Mouse (Mus musculus): ENCODE measurements around the gene Ssx2ip. TPM values are rescaled to one million over a fixed set of nuclear protein-coding genes. Genes with fewer than 3 reads are reported as not detected.

Gene Ssx2ip
- polyA plus RNA-seq, 1 experiment from 2014 or later: 31.0 TPM

- 37% methylated on average over 7 of the region's 7 CpGs for WGBS
- Histone ChIP-seq H3K27me3 (ENCODE audit: control insufficient read depth, insufficient read depth, low read length) (no peaks in the 10 kb centered on the region), H3K4me1 (ENCODE audit: control insufficient read depth, insufficient read depth, low read length) (0 out of 2 replicates have a peak, but pooled peaks cover 3% of the 10 kb centered on the region), H3K9ac (ENCODE audit: low read length) (no peak overlapping the region), H3K4me2 (no peak overlapping the region), H3K27ac (ENCODE audit: low read depth, low read length) (no peak overlapping the region), H3K36me3 (ENCODE audit: control insufficient read depth, insufficient read depth, low read length) (no peaks in the 10 kb centered on the region), H3K9me3 (ENCODE audit: control insufficient read depth, low read length) (no peaks in the 10 kb centered on the region), H3K4me3 (ENCODE audit: low read depth, low read length) (no peak overlapping the region)
- DNase-seq (ENCODE audit: low spot score, missing footprints) (no peak), ATAC-seq (ENCODE audit: low FRiP score) (0 out of 2 replicates have a peak, but pooled peaks have one; percentile 22)
Observed at GRCm38 (mm10) chr3:146393641-146394100, 10.8 kb upstream of the Ssx2ip start.

GRCm38 (mm10) chr3:146396256-146396655, 8.2 kb upstream of the Ssx2ip start:
- WGBS: 84% methylated on average over 6 of the region's 6 CpGs
- Histone ChIP-seq H3K27ac (ENCODE audit: low read depth, low read length) (no peak overlapping the region), H3K4me2 (no peak overlapping the region), H3K4me1 (ENCODE audit: control insufficient read depth, insufficient read depth, low read length) (0 out of 2 replicates have a peak, but pooled peaks cover 3% of the 10 kb centered on the region), H3K27me3 (ENCODE audit: control insufficient read depth, insufficient read depth, low read length) (no peaks in the 10 kb centered on the region), H3K36me3 (ENCODE audit: control insufficient read depth, insufficient read depth, low read length) (no peaks in the 10 kb centered on the region), H3K4me3 (ENCODE audit: low read depth, low read length) (no peak overlapping the region), H3K9me3 (ENCODE audit: control insufficient read depth, low read length) (no peaks in the 10 kb centered on the region), H3K9ac (ENCODE audit: low read length) (no peak overlapping the region)
- no peak for ATAC-seq (ENCODE audit: low FRiP score)
- no peak for DNase-seq (ENCODE audit: low spot score, missing footprints)

GRCm38 (mm10) chr3:146396934-146397333, 7.5 kb upstream of the Ssx2ip start:
- no peak for ATAC-seq (ENCODE audit: low FRiP score)
- no peaks in the 10 kb centered on the region for H3K27me3 ChIP-seq (ENCODE audit: control insufficient read depth, insufficient read depth, low read length)
- DNase-seq (ENCODE audit: low spot score, missing footprints): no peak
- no peak overlapping the region for H3K4me2 ChIP-seq
- 0 out of 2 replicates have a peak, but pooled peaks cover 3% of the 10 kb centered on the region for H3K4me1 ChIP-seq (ENCODE audit: control insufficient read depth, insufficient read depth, low read length)
- no peak overlapping the region for H3K4me3 ChIP-seq (ENCODE audit: low read depth, low read length)
- H3K9me3 ChIP-seq (ENCODE audit: control insufficient read depth, low read length): no peaks in the 10 kb centered on the region
- WGBS: 93% methylated on average over 1 of the region's 1 CpGs
- H3K9ac ChIP-seq (ENCODE audit: low read length): no peak overlapping the region
- no peak overlapping the region for H3K27ac ChIP-seq (ENCODE audit: low read depth, low read length)
- no peaks in the 10 kb centered on the region for H3K36me3 ChIP-seq (ENCODE audit: control insufficient read depth, insufficient read depth, low read length)

GRCm38 (mm10) chr3:146397847-146398246, 6.6 kb upstream of the Ssx2ip start:
- H3K9ac ChIP-seq (ENCODE audit: low read length): no peak overlapping the region
- WGBS: 91% methylated on average over 4 of the region's 4 CpGs
- no peaks in the 10 kb centered on the region for H3K27me3 ChIP-seq (ENCODE audit: control insufficient read depth, insufficient read depth, low read length)
- no peak for DNase-seq (ENCODE audit: low spot score, missing footprints)
- 0 out of 2 replicates have a peak, but pooled peaks cover 3% of the 10 kb centered on the region for H3K4me1 ChIP-seq (ENCODE audit: control insufficient read depth, insufficient read depth, low read length)
- H3K27ac ChIP-seq (ENCODE audit: low read depth, low read length): no peak overlapping the region
- ATAC-seq (ENCODE audit: low FRiP score): no peak
- H3K4me3 ChIP-seq (ENCODE audit: low read depth, low read length): no peak overlapping the region
- no peaks in the 10 kb centered on the region; the same call in 1 of the 2 replicates for H3K9me3 ChIP-seq (ENCODE audit: control insufficient read depth, low read length)
- H3K36me3 ChIP-seq (ENCODE audit: control insufficient read depth, insufficient read depth, low read length): no peaks in the 10 kb centered on the region
- H3K4me2 ChIP-seq: no peak overlapping the region

DNA sequence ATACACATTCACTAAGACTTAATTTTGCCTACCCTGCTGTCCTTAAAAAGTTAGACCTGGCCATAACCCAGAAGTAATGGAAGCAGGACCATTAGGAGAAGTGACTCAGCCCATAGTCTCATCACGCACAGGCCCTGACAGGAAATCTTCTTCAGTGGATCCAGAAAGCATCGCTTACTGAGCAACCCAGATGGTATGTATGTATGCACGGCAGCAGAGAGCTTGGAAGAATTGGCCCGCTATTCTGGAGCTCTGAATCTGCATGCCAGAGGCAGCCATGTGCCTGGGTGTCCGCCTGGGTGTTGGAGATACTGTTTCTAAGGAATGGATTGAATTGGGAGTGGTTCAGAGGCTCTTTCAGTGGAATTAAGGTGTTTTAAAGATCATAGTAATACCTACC, 5.2 kb upstream of the Ssx2ip start:
- DNase-seq (ENCODE audit: low spot score, missing footprints) (no peak), ATAC-seq (ENCODE audit: low FRiP score) (no peak)
- Histone ChIP-seq H3K9me3 (ENCODE audit: control insufficient read depth, low read length) (no peaks in the 10 kb centered on the region; the same call in 1 of the 2 replicates), H3K36me3 (ENCODE audit: control insufficient read depth, insufficient read depth, low read length) (no peaks in the 10 kb centered on the region), H3K27ac (ENCODE audit: low read depth, low read length) (no peak overlapping the region), H3K27me3 (ENCODE audit: control insufficient read depth, insufficient read depth, low read length) (no peaks in the 10 kb centered on the region), H3K4me1 (ENCODE audit: control insufficient read depth, insufficient read depth, low read length) (peaks cover 5% of the 10 kb centered on the region), H3K4me3 (ENCODE audit: low read depth, low read length) (no peak overlapping the region), H3K4me2 (no peak overlapping the region), H3K9ac (ENCODE audit: low read length) (no peak overlapping the region)
- WGBS: 84% methylated on average over 5 of the region's 5 CpGs

DNA sequence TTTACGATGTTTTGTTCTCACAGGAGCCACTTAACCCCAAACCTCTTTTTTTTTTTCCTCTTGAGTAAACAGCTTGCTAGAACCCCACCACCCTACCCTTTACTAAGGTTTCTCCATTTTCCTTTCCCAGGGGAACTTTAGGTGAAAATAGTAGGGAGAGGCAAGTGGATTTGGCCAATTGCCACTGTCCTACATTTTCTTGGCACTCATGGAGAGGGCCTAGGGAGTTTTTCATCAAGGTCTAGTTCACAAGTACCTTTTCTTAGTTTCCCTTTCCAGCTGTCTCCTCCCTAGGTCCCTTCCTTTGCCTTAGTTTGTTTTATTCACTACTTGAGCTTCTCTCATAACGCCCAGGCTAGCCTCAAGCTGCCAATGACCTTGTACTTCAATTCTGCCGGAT, 672 bp upstream of the Ssx2ip start:
- WGBS: 44% methylated on average over 3 of the region's 3 CpGs
- H3K4me2 ChIP-seq: peak overlapping the region; percentile 90
- H3K4me3 ChIP-seq (ENCODE audit: low read depth, low read length): peak overlapping the region; percentile 99
- H3K27me3 ChIP-seq (ENCODE audit: control insufficient read depth, insufficient read depth, low read length): no peaks in the 10 kb centered on the region
- no peaks in the 10 kb centered on the region for H3K36me3 ChIP-seq (ENCODE audit: control insufficient read depth, insufficient read depth, low read length)
- H3K27ac ChIP-seq (ENCODE audit: low read depth, low read length): no peak overlapping the region
- DNase-seq (ENCODE audit: low spot score, missing footprints): no peak
- peaks cover 23% of the 10 kb centered on the region for H3K4me1 ChIP-seq (ENCODE audit: control insufficient read depth, insufficient read depth, low read length)
- no peaks in the 10 kb centered on the region; the same call in 1 of the 2 replicates for H3K9me3 ChIP-seq (ENCODE audit: control insufficient read depth, low read length)
- no peak for ATAC-seq (ENCODE audit: low FRiP score)
- H3K9ac ChIP-seq (ENCODE audit: low read length): peak overlapping the region; percentile 94

DNA sequence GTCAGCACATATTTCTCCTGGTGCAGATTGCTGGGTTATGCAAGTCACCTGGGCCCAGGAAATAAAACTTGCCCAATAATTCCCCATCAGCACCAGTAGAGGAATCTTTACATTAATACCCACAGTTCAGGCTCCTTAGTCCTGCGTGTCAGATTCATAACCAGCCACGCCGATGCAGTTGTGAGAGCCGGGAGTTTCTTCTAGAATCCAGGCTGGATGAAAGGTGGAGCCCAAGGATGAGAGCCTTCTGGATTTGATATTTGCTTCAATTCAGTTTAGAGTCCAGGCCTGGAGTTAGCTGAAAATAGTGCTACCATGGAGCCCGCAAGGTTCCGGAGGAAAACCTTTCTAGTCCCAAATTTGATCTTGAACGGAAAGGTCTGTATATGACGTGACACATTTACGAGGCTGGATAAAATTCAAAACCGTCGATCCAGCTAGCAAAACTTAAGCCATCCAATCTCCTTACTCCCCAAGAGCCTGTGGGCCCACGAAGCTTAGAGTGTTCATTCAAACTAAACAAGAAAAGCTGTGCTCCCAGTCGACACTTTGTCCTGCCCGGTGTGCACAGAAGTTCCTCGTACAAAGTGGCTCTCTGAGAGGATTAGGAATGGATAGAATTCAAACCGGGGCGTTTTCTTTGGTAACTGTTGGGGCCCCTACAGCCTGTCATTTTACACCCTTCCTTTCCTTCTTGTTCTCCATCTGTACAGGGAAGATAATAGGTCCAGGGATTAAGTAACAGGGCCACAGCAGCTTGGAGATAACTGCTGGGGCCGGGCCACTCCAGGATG, 968 bp downstream of the Ssx2ip start:
- 18% methylated on average over 18 of the region's 18 CpGs for WGBS
- Histone ChIP-seq H3K4me1 (ENCODE audit: control insufficient read depth, insufficient read depth, low read length) (peaks cover 23% of the 10 kb centered on the region), H3K4me2 (peak overlapping the region; percentile 90), H3K4me3 (ENCODE audit: low read depth, low read length) (peak overlapping the region; percentile 99), H3K9me3 (ENCODE audit: control insufficient read depth, low read length) (no peaks in the 10 kb centered on the region; the same call in 1 of the 2 replicates), H3K27ac (ENCODE audit: low read depth, low read length) (no peak overlapping the region), H3K9ac (ENCODE audit: low read length) (peak overlapping the region; percentile 94), H3K27me3 (ENCODE audit: control insufficient read depth, insufficient read depth, low read length) (no peaks in the 10 kb centered on the region), H3K36me3 (ENCODE audit: control insufficient read depth, insufficient read depth, low read length) (no peaks in the 10 kb centered on the region)
- ATAC-seq (ENCODE audit: low FRiP score): no peak
- DNase-seq (ENCODE audit: low spot score, missing footprints): peak; percentile 93

- peak overlapping the region; percentile 99 for H3K4me3 ChIP-seq (ENCODE audit: low read depth, low read length)
- H3K27ac ChIP-seq (ENCODE audit: low read depth, low read length): no peak overlapping the region
- peaks cover 23% of the 10 kb centered on the region for H3K4me1 ChIP-seq (ENCODE audit: control insufficient read depth, insufficient read depth, low read length)
- H3K36me3 ChIP-seq (ENCODE audit: control insufficient read depth, insufficient read depth, low read length): no peaks in the 10 kb centered on the region
- 37% methylated on average over 5 of the region's 5 CpGs for WGBS
- peak overlapping the region; percentile 94; the same call in 1 of the 2 replicates for H3K9ac ChIP-seq (ENCODE audit: low read length)
- no peaks in the 10 kb centered on the region for H3K27me3 ChIP-seq (ENCODE audit: control insufficient read depth, insufficient read depth, low read length)
- H3K4me2 ChIP-seq: peak overlapping the region; percentile 90
- ATAC-seq (ENCODE audit: low FRiP score) (no peak), DNase-seq (ENCODE audit: low spot score, missing footprints) (no peak)
- no peaks in the 10 kb centered on the region; the same call in 1 of the 2 replicates for H3K9me3 ChIP-seq (ENCODE audit: control insufficient read depth, low read length)
Observed at GRCm38 (mm10) chr3:146406007-146406341, 1.5 kb downstream of the Ssx2ip start.

DNA sequence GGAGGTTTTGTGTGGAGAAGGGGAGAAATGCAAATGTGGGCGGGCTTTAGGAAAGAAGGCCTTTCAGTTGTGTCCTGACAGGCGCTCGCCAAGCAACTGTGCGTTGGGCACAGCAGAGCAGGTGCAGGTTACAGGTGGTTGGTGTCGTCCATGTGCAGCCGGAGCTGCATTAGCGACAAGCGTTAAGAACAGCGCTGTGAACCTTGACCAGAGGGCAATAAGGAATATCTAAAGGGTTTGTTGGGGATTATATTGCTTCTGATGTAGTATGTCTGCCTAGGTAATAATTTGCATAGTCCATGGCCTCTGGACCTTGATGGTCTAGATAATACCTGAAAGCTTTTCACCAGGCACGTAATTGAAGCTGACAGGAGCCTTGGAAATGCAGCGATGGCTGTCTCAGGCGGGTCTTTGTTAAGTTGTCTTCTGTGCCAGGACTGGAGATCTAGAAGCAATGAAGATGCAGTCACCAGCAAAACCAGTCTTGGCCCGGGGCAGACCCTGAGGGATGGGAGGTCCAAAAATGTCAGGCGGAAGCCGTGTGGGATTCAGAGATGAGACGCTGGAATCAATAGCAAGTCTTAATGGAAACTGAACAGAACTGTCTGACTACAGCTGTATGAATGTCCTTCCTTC, 2.8 kb downstream of the Ssx2ip start:
- no peak overlapping the region for H3K4me3 ChIP-seq (ENCODE audit: low read depth, low read length)
- H3K9ac ChIP-seq (ENCODE audit: low read length): no peak overlapping the region
- H3K27ac ChIP-seq (ENCODE audit: low read depth, low read length): no peak overlapping the region
- ATAC-seq (ENCODE audit: low FRiP score) (no peak), DNase-seq (ENCODE audit: low spot score, missing footprints) (no peak)
- H3K36me3 ChIP-seq (ENCODE audit: control insufficient read depth, insufficient read depth, low read length): no peaks in the 10 kb centered on the region
- H3K4me2 ChIP-seq: no peak overlapping the region; the same call in 1 of the 2 replicates
- no peaks in the 10 kb centered on the region for H3K27me3 ChIP-seq (ENCODE audit: control insufficient read depth, insufficient read depth, low read length)
- H3K4me1 ChIP-seq (ENCODE audit: control insufficient read depth, insufficient read depth, low read length): peaks cover 23% of the 10 kb centered on the region
- WGBS: 83% methylated on average over 16 of the region's 16 CpGs
- H3K9me3 ChIP-seq (ENCODE audit: control insufficient read depth, low read length): no peaks in the 10 kb centered on the region; the same call in 1 of the 2 replicates
